Mouse (Mus musculus) brain, embryonic 14.5 days (tissue): ENCODE measurements around the gene Lin7b.

Source experiments
- CTCF ChIP-seq: fragments of 200-500 bp; IDR thresholded peaks from 2 replicates; pipeline ENCODE4 v1.5.1; 2012; ENCODE audit warnings: inconsistent platforms, mild to moderate bottlenecking, moderate library complexity, borderline replicate concordance; ENCODE audit not compliant: insufficient read depth, insufficient read length; ENCODE audit errors: extremely low read depth
- POLR2A ChIP-seq: fragments of 200-500 bp; IDR thresholded peaks from 2 replicates; pipeline ENCODE4 v1.6.1; 2012; ENCODE audit warnings: mild to moderate bottlenecking, inconsistent platforms, borderline replicate concordance; ENCODE audit not compliant: poor library complexity, insufficient read depth, insufficient read length, severe bottlenecking; ENCODE audit errors: extremely low read depth

DNA sequence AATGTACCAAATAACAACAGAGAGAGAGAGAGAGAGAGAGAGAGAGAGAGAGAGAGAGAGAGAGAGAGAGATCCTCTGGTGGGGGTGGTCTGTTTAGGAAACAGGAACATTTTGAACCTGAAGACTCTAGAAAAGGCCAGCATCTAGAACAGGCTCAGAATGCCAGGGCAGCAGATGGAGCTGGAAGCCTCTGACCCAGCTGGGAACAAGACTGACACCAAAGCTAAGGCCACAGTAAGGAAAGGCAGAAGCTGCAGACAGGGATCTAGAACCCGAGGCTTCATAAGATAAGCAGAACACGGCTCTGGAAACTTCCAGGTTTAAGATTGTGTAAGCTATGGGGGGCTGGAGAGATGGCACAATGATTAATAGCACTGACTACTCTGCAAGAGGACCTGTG is 6.4 kb downstream of the Lin7b start:
- no peak for TF ChIP-seq CTCF
- no peak for TF ChIP-seq POLR2A
